Mouse (Mus musculus): ENCODE data around the gene St3gal5. TPM values are rescaled to one million over a fixed set of nuclear protein-coding genes. Genes with fewer than 3 reads are reported as not detected.

The St3gal5 gene
- polyA plus RNA-seq, 2 experiments = 121 to 123 TPM

GRCm38 (mm10) chr6:72093121-72093520 lies 4.3 kb upstream of the St3gal5 start:
- ATAC-seq (ENCODE audit: insufficient read depth) (no peak), DNase-seq (ENCODE audit: low read depth in 3 of 3, low spot score in 3 of 3) (no peak)
- no peak overlapping the region for H3K4me2 ChIP-seq (ENCODE audit: low read depth)
- no peak for TF ChIP-seq EP300 (IDR thresholded peaks at IDR 0.05; ENCODE audit: low read depth)
- no peak for TF ChIP-seq CTCF (IDR thresholded peaks at IDR 0.05; ENCODE audit: low read depth)
- H3K4me3 ChIP-seq (ENCODE audit: insufficient read depth in 1 of 2, low read depth in 2 of 2, low read length in 2 of 2) = no peak overlapping the region
- no peaks in the 10 kb centered on the region for H3K36me3 ChIP-seq (replicated peaks; ENCODE audit: control insufficient read depth, insufficient read depth, low read depth)
- H3K9me3 ChIP-seq (ENCODE audit: control insufficient read depth, low read length) = no peaks in the 10 kb centered on the region
- no peak overlapping the region for H3K9ac ChIP-seq (replicated peaks)
- no peak overlapping the region for H3K27ac ChIP-seq
- peaks cover 17 to 21% of the 10 kb centered on the region in 2 experiments for H3K4me1 ChIP-seq (replicated peaks; ENCODE audit: control insufficient read depth in 2 of 2, insufficient read depth in 2 of 2, low read length in 1 of 2)
- WGBS (ENCODE audit: insufficient replicate concordance) = 67% methylated on average over 1 of the region's 1 CpGs
- H3K27me3 ChIP-seq (ENCODE audit: control insufficient read depth, insufficient read depth, low read length) = no peaks in the 10 kb centered on the region; the same call in 1 of the 2 replicates

- peaks cover 21 to 43% of the 10 kb centered on the region in 2 experiments for H3K4me1 ChIP-seq (replicated peaks; ENCODE audit: control insufficient read depth in 2 of 2, insufficient read depth in 2 of 2, low read length in 1 of 2)
- peak overlapping the region in 1 of 2 experiments; percentile 84; a peak in 2 of 4 replicates for H3K4me3 ChIP-seq (ENCODE audit: insufficient read depth in 1 of 2, low read depth in 2 of 2, low read length in 2 of 2)
- TF ChIP-seq CTCF (IDR thresholded peaks at IDR 0.05; ENCODE audit: low read depth) (no peak), EP300 (IDR thresholded peaks at IDR 0.05; ENCODE audit: low read depth) (no peak)
- H3K36me3 ChIP-seq (replicated peaks; ENCODE audit: control insufficient read depth, insufficient read depth, low read depth) = no peaks in the 10 kb centered on the region; the same call in none of the 2 replicates
- H3K27me3 ChIP-seq (ENCODE audit: control insufficient read depth, insufficient read depth, low read length) = no peaks in the 10 kb centered on the region; the same call in 1 of the 2 replicates
- no peaks in the 10 kb centered on the region for H3K9me3 ChIP-seq (ENCODE audit: control insufficient read depth, low read length)
- H3K4me2 ChIP-seq (ENCODE audit: low read depth) = peak overlapping the region; percentile 71
- peak overlapping the region; percentile 51 for H3K9ac ChIP-seq (replicated peaks)
- 18% methylated on average over 5 of the region's 5 CpGs for WGBS (ENCODE audit: insufficient replicate concordance)
- H3K27ac ChIP-seq = peak overlapping the region; percentile 73
- ATAC-seq (ENCODE audit: insufficient read depth) = no peak
- no peak for DNase-seq (ENCODE audit: low read depth in 3 of 3, low spot score in 3 of 3)
Measured at GRCm38 (mm10) chr6:72096217-72096616, 1.2 kb upstream of the St3gal5 start.

GRCm38 (mm10) chr6:72096669-72097068 lies 723 bp upstream of the St3gal5 start:
- H3K27ac ChIP-seq = peak overlapping the region; percentile 73
- H3K4me1 ChIP-seq (replicated peaks; ENCODE audit: control insufficient read depth in 2 of 2, insufficient read depth in 2 of 2, low read length in 1 of 2) = peaks cover 25 to 47% of the 10 kb centered on the region in 2 experiments
- H3K36me3 ChIP-seq (replicated peaks; ENCODE audit: control insufficient read depth, insufficient read depth, low read depth) = no peaks in the 10 kb centered on the region; the same call in none of the 2 replicates
- peak overlapping the region; percentile 71 for H3K4me2 ChIP-seq (ENCODE audit: low read depth)
- peak overlapping the region; percentile 51 for H3K9ac ChIP-seq (replicated peaks)
- TF ChIP-seq EP300 (IDR thresholded peaks at IDR 0.05; ENCODE audit: low read depth) (no peak), CTCF (IDR thresholded peaks at IDR 0.05; ENCODE audit: low read depth) (no peak)
- peak overlapping the region; percentile 84 to 99 for H3K4me3 ChIP-seq (ENCODE audit: insufficient read depth in 1 of 2, low read depth in 2 of 2, low read length in 2 of 2)
- 30% methylated on average over 8 of the region's 8 CpGs for whole genome bisulfite sequencing (ENCODE audit: insufficient replicate concordance)
- DNase-seq (ENCODE audit: low read depth in 3 of 3, low spot score in 3 of 3) = no peak
- H3K27me3 ChIP-seq (ENCODE audit: control insufficient read depth, insufficient read depth, low read length) = no peaks in the 10 kb centered on the region
- no peak for ATAC-seq (ENCODE audit: insufficient read depth)
- H3K9me3 ChIP-seq (ENCODE audit: control insufficient read depth, low read length) = no peaks in the 10 kb centered on the region

- TF ChIP-seq EP300 (IDR thresholded peaks at IDR 0.05; ENCODE audit: low read depth) = 0 out of 2 replicates have a peak, but pooled peaks have one; percentile 0
- TF ChIP-seq CTCF (IDR thresholded peaks at IDR 0.05; ENCODE audit: low read depth) = no peak
- Histone ChIP-seq H3K27ac (peak overlapping the region; percentile 87), H3K4me2 (ENCODE audit: low read depth) (peak overlapping the region; percentile 71), H3K36me3 (replicated peaks; ENCODE audit: control insufficient read depth, insufficient read depth, low read depth) (peaks cover 2% of the 10 kb centered on the region), H3K9ac (replicated peaks) (peak overlapping the region; percentile 91), H3K4me3 (ENCODE audit: insufficient read depth in 1 of 2, low read depth in 2 of 2, low read length in 2 of 2) (peak overlapping the region; percentile 84 to 99), H3K27me3 (ENCODE audit: control insufficient read depth, insufficient read depth, low read length) (no peaks in the 10 kb centered on the region), H3K9me3 (ENCODE audit: control insufficient read depth, low read length) (no peaks in the 10 kb centered on the region), H3K4me1 (replicated peaks; ENCODE audit: control insufficient read depth in 2 of 2, insufficient read depth in 2 of 2, low read length in 1 of 2) (peaks cover 37 to 57% of the 10 kb centered on the region in 2 experiments)
- ATAC-seq (ENCODE audit: insufficient read depth) = no peak
- WGBS (ENCODE audit: insufficient replicate concordance) = under 1% methylated on average over 15 of the region's 15 CpGs
- DNase-seq (ENCODE audit: low read depth in 3 of 3, low spot score in 3 of 3) = no peak
Measured at GRCm38 (mm10) chr6:72098021-72098655, 746 bp downstream of the St3gal5 start.

- H3K4me2 ChIP-seq (ENCODE audit: low read depth) = peak overlapping the region; percentile 71
- DNase-seq (ENCODE audit: low read depth in 3 of 3, low spot score in 3 of 3) = no peak
- 7% methylated on average over 2 of the region's 2 CpGs for WGBS (ENCODE audit: insufficient replicate concordance)
Measured at GRCm38 (mm10) chr6:72098691-72099090, 1.3 kb downstream of the St3gal5 start.

More at GRCm38 (mm10) chr6:72098691-72099090, 1.3 kb downstream of the St3gal5 start:
- Histone ChIP-seq H3K27ac (peak overlapping the region; percentile 87), H3K4me3 (ENCODE audit: insufficient read depth in 1 of 2, low read depth in 2 of 2, low read length in 2 of 2) (peak overlapping the region; percentile 84 to 99), H3K9ac (replicated peaks) (peak overlapping the region; percentile 91), H3K36me3 (replicated peaks; ENCODE audit: control insufficient read depth, insufficient read depth, low read depth) (peaks cover 5% of the 10 kb centered on the region), H3K27me3 (ENCODE audit: control insufficient read depth, insufficient read depth, low read length) (no peaks in the 10 kb centered on the region), H3K4me1 (replicated peaks; ENCODE audit: control insufficient read depth in 2 of 2, insufficient read depth in 2 of 2, low read length in 1 of 2) (peaks cover 42 to 63% of the 10 kb centered on the region in 2 experiments), H3K9me3 (ENCODE audit: control insufficient read depth, low read length) (no peaks in the 10 kb centered on the region)
- no peak for ATAC-seq (ENCODE audit: insufficient read depth)
- TF ChIP-seq CTCF (IDR thresholded peaks at IDR 0.05; ENCODE audit: low read depth) (peak; percentile 52), EP300 (IDR thresholded peaks at IDR 0.05; ENCODE audit: low read depth) (0 out of 2 replicates have a peak, but pooled peaks have one; percentile 2)
